Mouse (Mus musculus): ENCODE measurements at regions not wholly inside any gene's neighbourhood (a gene's known extent, or its start where the extent isn't known, plus 50 kb on each side); places are given as distances from the start of the nearest gene placed in this dataset.

- TF ChIP-seq GATA1 (IDR thresholded peaks at IDR 0.05; ENCODE audit: borderline replicate concordance, low read length) (no peak), FLI1 (IDR thresholded peaks at IDR 0.05; ENCODE audit: low read length) (no peak)
Measured at GRCm38 (mm10) chr1:166895945-166896344, 105.3 kb upstream of the Fam78b start.

All from megakaryocyte, embryonic 14.5 days (primary cell).